Mouse (Mus musculus): ENCODE results near the gene Tmem9. TPM values are rescaled to one million over a fixed set of nuclear protein-coding genes. Genes with fewer than 3 reads are reported as not detected.

Gene Tmem9
- polyA plus RNA-seq, 1 experiment: 132 TPM

DNA sequence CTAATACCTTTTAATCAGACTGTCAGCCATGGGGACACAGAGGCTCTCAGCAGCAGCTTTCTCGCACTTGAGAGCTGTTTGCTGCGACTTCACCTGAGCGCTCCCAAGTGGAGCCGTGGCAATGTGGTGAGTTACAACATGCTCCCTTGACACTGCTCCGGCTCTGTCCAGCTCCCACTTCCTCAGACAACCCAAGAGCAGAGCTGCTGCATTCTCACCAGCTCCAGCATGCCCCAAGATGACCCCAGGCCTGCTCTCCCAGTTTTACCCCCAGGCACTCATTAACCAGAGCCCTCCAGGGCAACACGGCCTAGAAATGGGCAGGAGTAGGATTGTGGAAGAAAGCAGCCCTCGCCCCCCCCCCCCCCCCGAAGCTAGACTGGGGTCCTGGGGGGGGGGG, 23.7 kb downstream of the Tmem9 start:
- TF ChIP-seq POLR2A (IDR thresholded peaks at IDR 0.05; ENCODE audit: borderline replicate concordance, extremely low read depth, insufficient read depth, insufficient read length, poor library complexity, severe bottlenecking): no peak
- no peak for TF ChIP-seq CTCF (IDR thresholded peaks at IDR 0.05; ENCODE audit: borderline replicate concordance, extremely low read depth, insufficient read depth, insufficient read length)
- no peak for DNase-seq (ENCODE audit: low read depth)

GRCm38 (mm10) chr1:136032961-136033360, 25.0 kb downstream of the Tmem9 start:
- no peak for TF ChIP-seq CTCF (IDR thresholded peaks at IDR 0.05; ENCODE audit: borderline replicate concordance, extremely low read depth, insufficient read depth, insufficient read length)
- TF ChIP-seq POLR2A (IDR thresholded peaks at IDR 0.05; ENCODE audit: borderline replicate concordance, extremely low read depth, insufficient read depth, insufficient read length, poor library complexity, severe bottlenecking): no peak
- DNase-seq (ENCODE audit: low read depth): no peak

GRCm38 (mm10) chr1:136038746-136039538, 31.0 kb downstream of the Tmem9 start:
- no peak for DNase-seq (ENCODE audit: low read depth)
- no peak for TF ChIP-seq CTCF (IDR thresholded peaks at IDR 0.05; ENCODE audit: borderline replicate concordance, extremely low read depth, insufficient read depth, insufficient read length)
- TF ChIP-seq POLR2A (IDR thresholded peaks at IDR 0.05; ENCODE audit: borderline replicate concordance, extremely low read depth, insufficient read depth, insufficient read length, poor library complexity, severe bottlenecking): no peak

GRCm38 (mm10) chr1:136040452-136040851, 32.5 kb downstream of the Tmem9 start:
- no peak for DNase-seq (ENCODE audit: low read depth)
- no peak for TF ChIP-seq POLR2A (IDR thresholded peaks at IDR 0.05; ENCODE audit: borderline replicate concordance, extremely low read depth, insufficient read depth, insufficient read length, poor library complexity, severe bottlenecking)
- no peak for TF ChIP-seq CTCF (IDR thresholded peaks at IDR 0.05; ENCODE audit: borderline replicate concordance, extremely low read depth, insufficient read depth, insufficient read length)

DNA sequence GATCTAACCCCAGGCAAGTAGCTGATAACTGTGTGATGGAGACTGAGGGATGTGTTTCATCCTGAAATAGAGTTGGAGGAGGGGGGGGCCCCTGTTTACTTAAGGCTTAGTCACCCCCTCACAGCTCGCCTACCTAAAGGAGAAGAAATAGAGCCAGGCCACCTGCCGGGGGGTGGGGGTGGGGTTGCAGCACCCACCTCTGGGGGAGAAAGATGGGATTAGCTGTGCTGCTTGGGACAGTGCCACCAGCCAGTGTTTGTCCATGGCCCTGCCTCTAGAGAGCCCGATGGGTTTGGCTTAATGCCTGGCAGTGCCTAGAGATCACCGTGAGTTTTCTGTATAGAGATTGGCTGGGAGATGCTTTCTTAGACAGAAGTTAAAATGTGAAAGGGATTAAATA, 32.9 kb downstream of the Tmem9 start:
- TF ChIP-seq CTCF (IDR thresholded peaks at IDR 0.05; ENCODE audit: borderline replicate concordance, extremely low read depth, insufficient read depth, insufficient read length) (no peak), POLR2A (IDR thresholded peaks at IDR 0.05; ENCODE audit: borderline replicate concordance, extremely low read depth, insufficient read depth, insufficient read length, poor library complexity, severe bottlenecking) (no peak)
- peak; percentile 55 for DNase-seq (ENCODE audit: low read depth)

DNA sequence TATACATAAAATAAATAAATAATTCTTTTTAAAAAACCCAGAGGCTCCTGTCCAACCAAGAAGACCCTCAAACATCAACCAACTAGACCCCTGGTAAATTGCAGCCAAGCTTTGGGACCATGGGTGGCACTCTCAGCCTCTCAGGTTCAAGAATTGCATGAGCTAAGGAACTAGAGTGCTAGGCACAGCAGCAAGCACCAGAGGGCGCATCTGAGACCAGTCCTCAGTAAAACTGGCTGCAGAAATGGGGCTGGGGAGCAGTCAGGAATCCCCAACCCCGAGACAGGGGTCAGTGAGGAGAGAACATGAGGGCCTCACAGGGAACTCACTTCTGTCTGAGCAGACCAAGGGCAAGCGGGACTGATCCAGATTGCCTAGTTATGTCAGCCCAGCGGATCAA, 37.8 kb downstream of the Tmem9 start:
- peak; percentile 72 for DNase-seq (ENCODE audit: low read depth)
- TF ChIP-seq POLR2A (IDR thresholded peaks at IDR 0.05; ENCODE audit: borderline replicate concordance, extremely low read depth, insufficient read depth, insufficient read length, poor library complexity, severe bottlenecking) (no peak), CTCF (IDR thresholded peaks at IDR 0.05; ENCODE audit: borderline replicate concordance, extremely low read depth, insufficient read depth, insufficient read length) (peak; percentile 79)

- TF ChIP-seq CTCF (IDR thresholded peaks at IDR 0.05; ENCODE audit: borderline replicate concordance, extremely low read depth, insufficient read depth, insufficient read length): peak; percentile 56; the same call in 1 of the 2 replicates
- TF ChIP-seq POLR2A (IDR thresholded peaks at IDR 0.05; ENCODE audit: borderline replicate concordance, extremely low read depth, insufficient read depth, insufficient read length, poor library complexity, severe bottlenecking): no peak
- DNase-seq (ENCODE audit: low read depth): peak; percentile 36
These were observed 39.5 kb downstream of the Tmem9 start for GRCm38 (mm10) chr1:136047432-136047831.

GRCm38 (mm10) chr1:136047894-136048293, 39.9 kb downstream of the Tmem9 start:
- DNase-seq (ENCODE audit: low read depth): no peak
- TF ChIP-seq CTCF (IDR thresholded peaks at IDR 0.05; ENCODE audit: borderline replicate concordance, extremely low read depth, insufficient read depth, insufficient read length): no peak
- TF ChIP-seq POLR2A (IDR thresholded peaks at IDR 0.05; ENCODE audit: borderline replicate concordance, extremely low read depth, insufficient read depth, insufficient read length, poor library complexity, severe bottlenecking): no peak

GRCm38 (mm10) chr1:136050312-136051012, 42.5 kb downstream of the Tmem9 start, which contains the start of gene Ascl5:
Ascl5 (plus strand) TSS chr1:136050804.
- no peak for TF ChIP-seq CTCF (IDR thresholded peaks at IDR 0.05; ENCODE audit: borderline replicate concordance, extremely low read depth, insufficient read depth, insufficient read length)
- no peak for TF ChIP-seq POLR2A (IDR thresholded peaks at IDR 0.05; ENCODE audit: borderline replicate concordance, extremely low read depth, insufficient read depth, insufficient read length, poor library complexity, severe bottlenecking)
- DNase-seq (ENCODE audit: low read depth): no peak

- peak; percentile 57 for DNase-seq (ENCODE audit: low read depth)
- TF ChIP-seq POLR2A (IDR thresholded peaks at IDR 0.05; ENCODE audit: borderline replicate concordance, extremely low read depth, insufficient read depth, insufficient read length, poor library complexity, severe bottlenecking): no peak
- no peak for TF ChIP-seq CTCF (IDR thresholded peaks at IDR 0.05; ENCODE audit: borderline replicate concordance, extremely low read depth, insufficient read depth, insufficient read length)
These were observed 43.0 kb downstream of the Tmem9 start for GRCm38 (mm10) chr1:136051013-136051315.

GRCm38 (mm10) chr1:136051465-136051864, 43.5 kb downstream of the Tmem9 start:
- DNase-seq (ENCODE audit: low read depth): peak; percentile 95
- TF ChIP-seq CTCF (IDR thresholded peaks at IDR 0.05; ENCODE audit: borderline replicate concordance, extremely low read depth, insufficient read depth, insufficient read length) (peak; percentile 82), POLR2A (IDR thresholded peaks at IDR 0.05; ENCODE audit: borderline replicate concordance, extremely low read depth, insufficient read depth, insufficient read length, poor library complexity, severe bottlenecking) (no peak)

All from brain, embryonic 14.5 days (tissue).